Mouse (Mus musculus) thymus, adult 2 months (tissue): ENCODE measurements around the gene Terb1.

Experiments used
- CTCF ChIP-seq: fragments of 200-500 bp; IDR thresholded peaks from 2 replicates; pipeline ENCODE4 v1.5.1; 2012; ENCODE audit warnings: mild to moderate bottlenecking, control low read depth, low read length, moderate library complexity, borderline replicate concordance; ENCODE audit not compliant: control insufficient read depth, poor library complexity, insufficient read depth; ENCODE audit errors: extremely low read depth
- POLR2A ChIP-seq: fragments of 200-500 bp; IDR thresholded peaks from 2 replicates; pipeline ENCODE4 v1.6.1; 2012; ENCODE audit warnings: mild to moderate bottlenecking, low read length, control low read depth, moderate library complexity; ENCODE audit not compliant: control insufficient read depth, poor library complexity, insufficient read depth; ENCODE audit errors: extremely low read depth

- TF ChIP-seq POLR2A (no peak), CTCF (no peak)
Measured at GRCm38 (mm10) chr8:104436591-104436990, 73.1 kb downstream of the Terb1 start.
